Mouse (Mus musculus) hindbrain, embryonic 13.5 days (tissue): ENCODE data around the gene Kcnrg. TPM values are rescaled to one million over a fixed set of nuclear protein-coding genes. Genes with fewer than 3 reads are reported as not detected.
A peak's percentile ranks its signal among the peaks of the same experiment; 100 is the strongest.
"Not testable (repeated sequence)": the region's sequence is repeated elsewhere in the genome, so short reads cannot be mapped to it uniquely, and the experiment has no call there.

ENCODE experiments used
- ATAC-seq: fragments of 200-750 bp; cut with Nextera tagmentation; 2 replicates; pipeline ENCODE4 v1.8.0; 2017; ENCODE audit warnings: moderate TSS enrichment; ENCODE audit not compliant: low FRiP score
- H3K27ac ChIP-seq: fragments of 300-500 bp; sonication (generic); 2 replicates; pipeline ENCODE4 v1.5.1; 2015; ENCODE audit warnings: inconsistent platforms, mild to moderate bottlenecking, moderate library complexity
- H3K27me3 ChIP-seq: fragments of 300-500 bp; sonication (generic); 2 replicates; pipeline ENCODE4 v1.6.1; 2015; ENCODE audit warnings: mild to moderate bottlenecking, inconsistent platforms
- H3K36me3 ChIP-seq: fragments of 300-500 bp; sonication (generic); 2 replicates; pipeline ENCODE4 v1.6.1; 2015; ENCODE audit warnings: mild to moderate bottlenecking, inconsistent platforms
- H3K4me1 ChIP-seq: fragments of 300-500 bp; sonication (generic); replicated peaks from 2 replicates; pipeline ENCODE4 v1.6.1; 2015; ENCODE audit warnings: inconsistent platforms
- H3K4me2 ChIP-seq: fragments of 300-500 bp; sonication (generic); 2 replicates; pipeline ENCODE4 v1.6.1; 2015; ENCODE audit warnings: inconsistent platforms, mild to moderate bottlenecking, moderate library complexity
- H3K4me3 ChIP-seq: fragments of 300-500 bp; sonication (generic); 2 replicates; pipeline ENCODE4 v1.5.1; 2015; ENCODE audit warnings: mild to moderate bottlenecking, inconsistent platforms
- H3K9ac ChIP-seq: fragments of 300-500 bp; sonication (generic); 2 replicates; pipeline ENCODE4 v1.6.1; 2015; ENCODE audit warnings: mild to moderate bottlenecking, inconsistent platforms
- H3K9me3 ChIP-seq: fragments of 300-500 bp; sonication (generic); 2 replicates; pipeline ENCODE4 v1.6.1; 2016; ENCODE audit warnings: inconsistent platforms
- WGBS: fragments of 180-500 bp; shearing (Covaris S2); methylation state at CpG from one replicate; pipeline ENCODE4 v1.1.7; 2015; 5-methylcytosine and 5-hydroxymethylcytosine counted together
- polyA plus RNA-seq: library from polyadenylated mRNA; unstranded; fragments of >200 nt; fragmentation: Nextera tagmentation; extraction: Ambion mirVana; gene quantifications from 2 replicates; pipeline ENCODE4 v1.2.1, GENCODE M21; 2015

Gene Kcnrg
- 3.6 and 4.0 TPM in 2 replicates for polyA plus RNA-seq

GRCm38 (mm10) chr14:61607157-61607556 is at the start of gene Kcnrg:
Gene Kcnrg, plus strand, starts transcription at chr14:61607457.
- no peaks in the 10 kb centered on the region for H3K27me3 ChIP-seq
- no peak within 1 kb of the TSS for H3K27ac ChIP-seq
- H3K36me3 ChIP-seq, result peaks cover 53% of the 10 kb centered on the region
- H3K9ac ChIP-seq, result no peak within 1 kb of the TSS
- no peak within 1 kb of the TSS for H3K4me3 ChIP-seq
- H3K4me2 ChIP-seq, result no peak within 1 kb of the TSS
- H3K4me1 ChIP-seq, result peaks cover 21% of the 10 kb centered on the region
- 87% methylated on average over 3 of the region's 3 CpGs for WGBS
- no peaks in the 10 kb centered on the region for H3K9me3 ChIP-seq
- ATAC-seq, result no peak

- Histone ChIP-seq H3K9me3 (no peaks in the 10 kb centered on the region), H3K4me2 (no peak overlapping the region), H3K36me3 (no peaks in the 10 kb centered on the region), H3K9ac (no peak overlapping the region), H3K4me3 (no peak overlapping the region), H3K27me3 (no peaks in the 10 kb centered on the region), H3K27ac (no peak overlapping the region), H3K4me1 (0 out of 2 replicates have a peak, but pooled peaks cover 3% of the 10 kb centered on the region)
- no peak for ATAC-seq
- WGBS, result 93% methylated on average over 6 of the region's 6 CpGs
Measured at GRCm38 (mm10) chr14:61558901-61559300, 48.4 kb upstream of the Kcnrg start.

GRCm38 (mm10) chr14:61559856-61560255 is 47.4 kb upstream of the Kcnrg start:
- Histone ChIP-seq H3K4me2 (no peak overlapping the region), H3K4me3 (no peak overlapping the region), H3K27me3 (no peaks in the 10 kb centered on the region), H3K36me3 (no peaks in the 10 kb centered on the region), H3K27ac (no peak overlapping the region), H3K4me1 (0 out of 2 replicates have a peak, but pooled peaks cover 3% of the 10 kb centered on the region), H3K9ac (no peak overlapping the region), H3K9me3 (no peaks in the 10 kb centered on the region)
- no peak for ATAC-seq
- WGBS, result 76% methylated on average over 3 of the region's 3 CpGs

GRCm38 (mm10) chr14:61566211-61566610 is 41.0 kb upstream of the Kcnrg start:
- not testable (repeated sequence) for H3K9me3 ChIP-seq, H3K27ac ChIP-seq, H3K4me1 ChIP-seq, H3K36me3 ChIP-seq, H3K9ac ChIP-seq, H3K4me3 ChIP-seq, H3K27me3 ChIP-seq, H3K4me2 ChIP-seq, ATAC-seq
- 96% methylated on average over 4 of the region's 4 CpGs for WGBS

- H3K27me3 ChIP-seq, result no peaks in the 10 kb centered on the region
- no peak for ATAC-seq
- H3K9ac ChIP-seq, result no peak overlapping the region
- H3K9me3 ChIP-seq, result no peaks in the 10 kb centered on the region
- no peak overlapping the region for H3K27ac ChIP-seq
- WGBS, result 70% methylated on average over 2 of the region's 2 CpGs
- H3K36me3 ChIP-seq, result no peaks in the 10 kb centered on the region
- H3K4me2 ChIP-seq, result no peak overlapping the region
- H3K4me1 ChIP-seq, result no peaks in the 10 kb centered on the region
- H3K4me3 ChIP-seq, result no peak overlapping the region
Measured at GRCm38 (mm10) chr14:61569344-61569743, 37.9 kb upstream of the Kcnrg start.

- Histone ChIP-seq H3K36me3 (no peaks in the 10 kb centered on the region), H3K9ac (no peak overlapping the region), H3K4me1 (no peaks in the 10 kb centered on the region), H3K9me3 (no peaks in the 10 kb centered on the region), H3K4me3 (no peak overlapping the region), H3K27me3 (no peaks in the 10 kb centered on the region), H3K27ac (no peak overlapping the region), H3K4me2 (no peak overlapping the region)
- WGBS, result 12% methylated on average over 4 of the region's 4 CpGs
- ATAC-seq, result no peak
Measured at GRCm38 (mm10) chr14:61571366-61571765, 35.9 kb upstream of the Kcnrg start.

- no peak overlapping the region for H3K4me2 ChIP-seq
- no peak overlapping the region for H3K9ac ChIP-seq
- no peak overlapping the region for H3K27ac ChIP-seq
- no peak for ATAC-seq
- no peaks in the 10 kb centered on the region for H3K27me3 ChIP-seq
- H3K36me3 ChIP-seq, result no peaks in the 10 kb centered on the region
- no peaks in the 10 kb centered on the region for H3K4me1 ChIP-seq
- H3K4me3 ChIP-seq, result no peak overlapping the region
- 71% methylated on average over 2 of the region's 2 CpGs for WGBS
- H3K9me3 ChIP-seq, result no peaks in the 10 kb centered on the region
Measured at GRCm38 (mm10) chr14:61572131-61572530, 35.1 kb upstream of the Kcnrg start.

- Histone ChIP-seq H3K27ac (no peak overlapping the region), H3K9me3 (no peaks in the 10 kb centered on the region), H3K36me3 (no peaks in the 10 kb centered on the region), H3K4me2 (no peak overlapping the region), H3K27me3 (no peaks in the 10 kb centered on the region), H3K9ac (no peak overlapping the region), H3K4me3 (no peak overlapping the region), H3K4me1 (no peaks in the 10 kb centered on the region)
- 90% methylated on average over 10 of the region's 10 CpGs for WGBS
- ATAC-seq, result no peak
Measured at GRCm38 (mm10) chr14:61575066-61575465, 32.2 kb upstream of the Kcnrg start.

GRCm38 (mm10) chr14:61575941-61576340 is 31.3 kb upstream of the Kcnrg start:
- no peaks in the 10 kb centered on the region for H3K27me3 ChIP-seq
- no peak for ATAC-seq
- no peaks in the 10 kb centered on the region for H3K9me3 ChIP-seq
- H3K4me1 ChIP-seq, result no peaks in the 10 kb centered on the region
- H3K36me3 ChIP-seq, result no peaks in the 10 kb centered on the region
- H3K4me2 ChIP-seq, result no peak overlapping the region
- H3K4me3 ChIP-seq, result no peak overlapping the region
- WGBS, result 94% methylated on average over 8 of the region's 8 CpGs
- no peak overlapping the region for H3K9ac ChIP-seq
- H3K27ac ChIP-seq, result no peak overlapping the region

GRCm38 (mm10) chr14:61589288-61590065 is 17.8 kb upstream of the Kcnrg start:
- Histone ChIP-seq H3K4me2 (no peak overlapping the region), H3K27ac (no peak overlapping the region), H3K9me3 (no peaks in the 10 kb centered on the region), H3K27me3 (no peaks in the 10 kb centered on the region), H3K36me3 (no peaks in the 10 kb centered on the region), H3K4me1 (no peaks in the 10 kb centered on the region), H3K9ac (no peak overlapping the region), H3K4me3 (no peak overlapping the region)
- ATAC-seq, result no peak
- WGBS, result 91% methylated on average over 4 of the region's 4 CpGs

- Histone ChIP-seq H3K4me2 (no peak overlapping the region), H3K27me3 (no peaks in the 10 kb centered on the region), H3K27ac (no peak overlapping the region), H3K36me3 (peaks cover 3% of the 10 kb centered on the region), H3K4me3 (no peak overlapping the region), H3K9ac (no peak overlapping the region), H3K4me1 (peaks cover 18% of the 10 kb centered on the region), H3K9me3 (no peaks in the 10 kb centered on the region)
- no peak for ATAC-seq
- 91% methylated on average over 9 of the region's 9 CpGs for WGBS
Measured at GRCm38 (mm10) chr14:61596719-61597426, 10.4 kb upstream of the Kcnrg start.

- ATAC-seq, result no peak
- WGBS, result 55% methylated on average over 5 of the region's 5 CpGs
Measured at GRCm38 (mm10) chr14:61597968-61598367, 9.3 kb upstream of the Kcnrg start, which contains the start of gene Trim13. Gene Trim13, plus strand, starts transcription at chr14:61598247.

More at GRCm38 (mm10) chr14:61597968-61598367, 9.3 kb upstream of the Kcnrg start, which contains the start of gene Trim13:
- Histone ChIP-seq H3K9ac (no peak within 1 kb of the TSS), H3K4me3 (peak within 1 kb of the TSS; percentile 80), H3K27ac (no peak within 1 kb of the TSS), H3K36me3 (peaks cover 4% of the 10 kb centered on the region), H3K27me3 (no peaks in the 10 kb centered on the region), H3K4me1 (peaks cover 26% of the 10 kb centered on the region), H3K4me2 (peak within 1 kb of the TSS; percentile 75), H3K9me3 (no peaks in the 10 kb centered on the region)
